Mouse (Mus musculus): ENCODE results near the gene Znrf1. TPM values are rescaled to one million over a fixed set of nuclear protein-coding genes. Genes with fewer than 3 reads are reported as not detected.
A peak's percentile ranks its signal among the peaks of the same experiment; 100 is the strongest.

The Znrf1 gene
- polyA plus RNA-seq, 1 experiment from 2014 or later: 31.1 TPM

DNA sequence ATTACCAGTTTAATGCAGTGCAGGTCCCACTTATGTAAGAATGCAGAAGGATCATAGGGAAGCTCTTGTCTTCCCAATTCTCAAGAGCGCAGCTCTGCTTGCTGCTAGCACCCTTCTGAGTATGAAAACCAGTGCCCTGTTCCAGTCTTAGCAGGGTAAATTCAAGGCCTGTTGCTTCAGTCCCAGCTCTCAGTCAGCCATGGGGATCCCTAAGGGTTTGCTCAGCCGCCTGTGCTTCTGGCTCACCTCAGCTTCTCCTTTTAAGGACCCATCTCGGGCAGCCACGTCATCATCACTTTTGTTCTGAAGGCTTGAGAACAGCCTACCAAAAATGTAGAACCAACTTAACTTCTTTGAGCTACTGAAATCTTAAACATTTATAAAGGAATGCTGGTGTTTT, 25.9 kb downstream of the Znrf1 start:
- WGBS: 85% methylated on average over 4 of the region's 4 CpGs
- Histone ChIP-seq H3K9ac (no peak overlapping the region), H3K9me3 (no peaks in the 10 kb centered on the region), H3K27me3 (replicated peaks) (no peaks in the 10 kb centered on the region), H3K4me3 (replicated peaks) (no peak overlapping the region), H3K4me2 (no peak overlapping the region), H3K4me1 (peaks cover 18% of the 10 kb centered on the region; the same call in 1 of the 2 replicates), H3K27ac (peak overlapping the region; percentile 26; the same call in 1 of the 2 replicates), H3K36me3 (no peaks in the 10 kb centered on the region)
- no peak for ATAC-seq (ENCODE audit: insufficient read depth, low FRiP score, low read depth)

DNA sequence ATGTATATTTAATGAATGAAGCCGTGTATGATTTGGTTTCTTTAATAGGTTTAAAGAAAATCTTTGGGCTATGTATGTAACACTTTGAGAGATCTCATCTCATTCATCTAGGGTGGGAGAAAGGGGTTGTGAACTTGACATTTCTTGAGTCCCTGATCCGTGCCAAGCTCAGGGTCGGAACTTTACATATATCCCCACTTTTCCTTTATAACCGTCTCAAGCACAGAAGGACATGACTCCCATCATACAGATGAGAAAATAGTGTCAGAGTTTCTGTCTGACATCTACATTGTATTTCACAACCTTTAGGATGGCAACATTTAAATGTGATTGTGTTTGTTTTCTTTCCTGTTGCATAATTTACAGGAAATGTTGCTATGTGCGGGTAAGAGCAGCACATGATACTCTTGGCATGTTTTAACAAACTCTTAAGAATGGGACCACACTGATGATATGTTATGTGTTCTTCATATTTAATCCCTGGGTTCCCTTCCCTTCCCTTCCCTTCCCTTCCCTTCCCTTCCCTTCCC, 26.4 kb downstream of the Znrf1 start:
- 86% methylated on average over 5 of the region's 5 CpGs for WGBS
- no peak overlapping the region for H3K27ac ChIP-seq
- peaks cover 18% of the 10 kb centered on the region; the same call in 1 of the 2 replicates for H3K4me1 ChIP-seq
- H3K9me3 ChIP-seq: no peaks in the 10 kb centered on the region
- H3K36me3 ChIP-seq: no peaks in the 10 kb centered on the region
- ATAC-seq (ENCODE audit: insufficient read depth, low FRiP score, low read depth): no peak
- no peaks in the 10 kb centered on the region for H3K27me3 ChIP-seq (replicated peaks)
- H3K4me2 ChIP-seq: no peak overlapping the region
- H3K9ac ChIP-seq: no peak overlapping the region
- no peak overlapping the region for H3K4me3 ChIP-seq (replicated peaks)

DNA sequence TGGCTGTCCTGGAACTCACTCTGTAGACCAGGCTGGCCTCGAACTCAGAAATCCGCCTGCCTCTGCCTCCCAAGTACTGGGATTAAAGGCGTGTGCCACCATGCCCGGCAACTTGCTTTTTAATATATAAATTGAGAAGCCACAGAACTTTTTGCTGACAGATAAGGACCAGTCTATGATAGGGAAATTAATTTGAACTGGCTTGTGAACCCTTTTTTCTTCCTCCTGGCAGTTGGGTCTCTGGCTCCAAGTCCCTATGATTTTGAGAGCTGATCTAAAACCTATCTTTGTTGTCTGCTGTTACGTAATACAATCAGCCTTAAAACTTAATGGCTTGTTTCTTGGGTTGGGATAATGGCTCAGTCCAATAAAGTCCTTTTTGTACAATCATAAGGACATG, 27.2 kb downstream of the Znrf1 start:
- WGBS: 89% methylated on average over 5 of the region's 5 CpGs
- Histone ChIP-seq H3K27me3 (replicated peaks) (no peaks in the 10 kb centered on the region), H3K27ac (no peak overlapping the region), H3K4me3 (replicated peaks) (no peak overlapping the region), H3K4me1 (peaks cover 21% of the 10 kb centered on the region; the same call in 1 of the 2 replicates), H3K4me2 (no peak overlapping the region), H3K9ac (no peak overlapping the region), H3K36me3 (no peaks in the 10 kb centered on the region), H3K9me3 (no peaks in the 10 kb centered on the region)
- no peak for ATAC-seq (ENCODE audit: insufficient read depth, low FRiP score, low read depth)

DNA sequence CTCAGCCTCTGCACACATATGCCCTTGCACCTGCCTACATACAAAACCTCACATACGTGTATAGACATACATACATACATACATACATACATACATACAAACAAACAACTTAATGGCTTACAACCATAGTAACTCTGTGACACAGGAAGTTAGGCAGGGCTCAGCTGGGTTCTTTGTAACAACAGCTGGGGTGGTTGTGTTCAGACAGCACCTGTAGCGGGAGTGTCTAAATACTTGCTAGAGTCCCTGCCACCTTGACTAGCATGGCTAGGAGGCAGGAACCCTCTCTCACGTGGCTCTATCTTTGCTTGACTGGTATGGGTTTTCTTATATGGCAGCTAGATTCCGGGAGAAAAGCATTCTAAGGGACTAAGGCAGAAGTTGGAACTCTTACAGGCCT, 27.8 kb downstream of the Znrf1 start:
- H3K9ac ChIP-seq: no peak overlapping the region
- H3K9me3 ChIP-seq: no peaks in the 10 kb centered on the region
- 86% methylated on average over 4 of the region's 4 CpGs for WGBS
- no peaks in the 10 kb centered on the region for H3K36me3 ChIP-seq
- peaks cover 19% of the 10 kb centered on the region; the same call in 1 of the 2 replicates for H3K4me1 ChIP-seq
- H3K27me3 ChIP-seq (replicated peaks): no peaks in the 10 kb centered on the region
- no peak overlapping the region for H3K27ac ChIP-seq
- H3K4me3 ChIP-seq (replicated peaks): no peak overlapping the region
- ATAC-seq (ENCODE audit: insufficient read depth, low FRiP score, low read depth): no peak
- no peak overlapping the region for H3K4me2 ChIP-seq

DNA sequence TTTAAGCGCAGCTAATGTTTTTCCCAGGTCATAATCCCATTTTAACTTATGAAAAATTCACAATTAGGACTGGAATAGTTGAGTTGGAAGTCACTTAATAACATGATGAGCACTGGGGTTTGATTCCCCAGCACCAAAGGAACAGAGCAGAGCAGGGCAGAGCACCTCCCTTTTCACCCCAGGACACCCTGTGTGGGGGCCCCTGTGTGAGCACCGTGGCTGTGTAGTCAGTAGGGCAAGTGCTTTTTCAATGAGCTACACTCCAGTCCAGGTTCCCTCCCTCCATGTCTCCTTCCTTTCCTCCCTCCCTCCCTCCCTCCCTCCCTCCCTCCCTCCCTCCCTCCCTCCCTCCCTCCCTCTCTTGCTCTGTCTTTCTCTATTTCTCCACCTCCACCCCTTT, 28.2 kb downstream of the Znrf1 start:
- H3K4me3 ChIP-seq (replicated peaks): no peak overlapping the region
- no peak overlapping the region for H3K4me2 ChIP-seq
- no peaks in the 10 kb centered on the region for H3K36me3 ChIP-seq
- peaks cover 15% of the 10 kb centered on the region; the same call in 1 of the 2 replicates for H3K4me1 ChIP-seq
- H3K9me3 ChIP-seq: no peaks in the 10 kb centered on the region
- ATAC-seq (ENCODE audit: insufficient read depth, low FRiP score, low read depth): no peak
- WGBS: 81% methylated on average over 2 of the region's 2 CpGs
- H3K27ac ChIP-seq: no peak overlapping the region
- H3K9ac ChIP-seq: no peak overlapping the region
- no peaks in the 10 kb centered on the region for H3K27me3 ChIP-seq (replicated peaks)

DNA sequence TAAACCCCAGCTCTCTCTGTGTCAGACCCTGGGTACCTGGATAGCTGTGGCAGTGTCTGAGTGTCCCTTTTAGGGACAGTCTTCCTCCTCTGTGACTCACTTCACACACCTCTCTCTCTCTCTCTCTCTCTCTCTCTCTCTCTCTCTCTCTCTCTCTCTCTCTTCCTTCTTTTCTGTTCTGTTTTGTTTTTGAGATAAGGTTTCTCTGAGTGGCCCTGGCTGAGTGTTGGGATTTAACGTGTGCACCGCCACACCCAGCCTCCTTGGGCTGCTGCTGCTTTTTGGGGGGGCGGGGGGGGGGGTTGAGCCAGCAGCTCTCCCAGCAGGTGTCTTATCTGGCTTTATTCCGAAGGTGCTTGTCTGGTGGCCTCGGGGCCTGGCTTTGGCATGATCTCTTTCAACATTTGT, 29.9 kb downstream of the Znrf1 start:
- Histone ChIP-seq H3K9me3 (no peaks in the 10 kb centered on the region), H3K27me3 (replicated peaks) (no peaks in the 10 kb centered on the region), H3K4me1 (peaks cover 15% of the 10 kb centered on the region; the same call in 1 of the 2 replicates), H3K27ac (peak overlapping the region; percentile 21; the same call in 1 of the 2 replicates), H3K36me3 (no peaks in the 10 kb centered on the region), H3K4me2 (no peak overlapping the region), H3K9ac (no peak overlapping the region), H3K4me3 (replicated peaks) (no peak overlapping the region)
- WGBS: 35% methylated on average over 5 of the region's 5 CpGs
- ATAC-seq (ENCODE audit: insufficient read depth, low FRiP score, low read depth): no peak

DNA sequence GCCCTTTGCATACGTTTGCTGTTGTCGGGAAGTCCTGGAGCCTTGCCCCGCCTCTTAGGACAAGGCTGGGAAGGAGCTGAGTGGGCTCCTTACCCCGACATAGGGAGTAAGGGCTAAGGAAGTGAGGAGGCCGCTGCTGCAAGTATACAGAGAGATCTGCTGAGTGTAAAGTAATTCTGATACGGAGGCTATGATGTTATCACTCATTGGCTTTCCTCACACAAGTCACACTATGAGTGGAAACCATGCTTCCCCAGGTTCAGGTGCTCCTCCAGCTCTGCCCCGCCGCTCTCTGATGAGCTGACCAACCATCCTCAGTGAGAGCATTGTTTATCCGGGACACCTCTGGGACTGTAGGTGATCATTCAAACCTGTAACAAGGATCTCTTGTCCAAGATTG, 30.4 kb downstream of the Znrf1 start:
- Histone ChIP-seq H3K36me3 (no peaks in the 10 kb centered on the region), H3K27me3 (replicated peaks) (no peaks in the 10 kb centered on the region), H3K4me3 (replicated peaks) (no peak overlapping the region), H3K9me3 (no peaks in the 10 kb centered on the region), H3K4me2 (no peak overlapping the region), H3K4me1 (peaks cover 15% of the 10 kb centered on the region; the same call in 1 of the 2 replicates), H3K9ac (no peak overlapping the region), H3K27ac (peak overlapping the region; percentile 21; the same call in 1 of the 2 replicates)
- no peak for ATAC-seq (ENCODE audit: insufficient read depth, low FRiP score, low read depth)
- WGBS: 49% methylated on average over 9 of the region's 9 CpGs

DNA sequence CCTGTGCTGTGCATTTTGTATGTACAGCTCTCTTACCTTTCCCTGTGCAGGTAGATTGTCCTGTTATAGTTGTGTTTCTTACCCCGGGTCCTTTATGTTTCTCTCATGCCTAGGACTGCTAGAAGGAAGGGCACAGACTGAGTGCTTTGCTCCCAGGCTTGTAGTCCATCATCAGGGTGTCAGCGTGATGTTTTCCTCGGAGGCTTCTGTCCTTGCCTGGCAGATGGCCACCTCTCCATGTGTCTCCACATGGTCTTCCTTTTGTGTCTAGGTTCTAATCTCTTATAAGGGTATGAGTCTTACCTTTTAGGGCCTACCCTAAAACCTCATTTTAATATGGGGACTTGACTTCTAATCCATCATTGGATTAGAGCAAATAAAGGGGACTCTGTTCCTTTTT, 31.7 kb downstream of the Znrf1 start:
- H3K9me3 ChIP-seq: no peaks in the 10 kb centered on the region
- H3K9ac ChIP-seq: no peak overlapping the region
- H3K36me3 ChIP-seq: no peaks in the 10 kb centered on the region
- no peak overlapping the region for H3K27ac ChIP-seq
- peaks cover 24% of the 10 kb centered on the region; the same call in 1 of the 2 replicates for H3K4me1 ChIP-seq
- H3K4me2 ChIP-seq: no peak overlapping the region
- ATAC-seq (ENCODE audit: insufficient read depth, low FRiP score, low read depth): no peak
- no peaks in the 10 kb centered on the region for H3K27me3 ChIP-seq (replicated peaks)
- 48% methylated on average over 3 of the region's 3 CpGs for WGBS
- no peak overlapping the region for H3K4me3 ChIP-seq (replicated peaks)

DNA sequence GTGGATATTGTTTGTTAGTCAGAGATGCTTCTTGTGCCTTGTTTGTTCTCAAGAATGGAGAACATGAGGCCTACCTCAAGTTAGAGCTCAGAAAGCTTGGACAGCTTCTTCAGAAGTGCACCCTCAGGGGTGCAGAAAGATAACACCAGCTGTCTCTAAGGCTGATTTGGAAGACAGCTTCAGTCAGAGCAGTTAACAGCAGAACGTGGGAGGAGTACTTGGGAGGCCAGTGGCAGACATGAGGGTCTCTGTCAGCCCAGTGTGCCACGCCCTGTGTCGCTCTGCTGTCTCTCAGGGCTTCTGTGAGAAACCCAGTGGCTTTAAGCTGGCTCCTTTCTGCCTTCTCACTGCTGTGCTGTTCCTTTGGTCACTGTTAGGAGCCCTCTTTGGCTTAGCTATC, 32.1 kb downstream of the Znrf1 start:
- WGBS: 58% methylated on average over 3 of the region's 3 CpGs

DNA sequence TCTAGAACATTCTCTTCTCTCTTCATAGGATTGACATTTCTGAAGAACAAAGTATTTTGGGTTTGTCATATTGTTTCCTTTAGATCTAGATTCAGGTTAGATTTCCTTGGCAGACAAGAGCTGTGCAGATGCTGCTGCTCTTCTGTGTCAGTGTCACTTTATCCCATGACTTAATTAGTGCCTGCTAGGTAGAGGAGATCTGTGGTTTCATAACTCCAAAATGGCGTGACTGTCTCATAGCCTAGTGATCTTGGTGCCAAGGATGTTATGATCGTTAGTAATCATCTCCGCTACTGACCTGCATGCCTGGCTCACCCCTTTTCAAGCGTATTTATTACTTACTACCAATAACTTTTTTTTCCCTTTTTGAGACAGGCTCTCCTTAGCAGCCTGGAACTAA, 34.0 kb downstream of the Znrf1 start:
- H3K36me3 ChIP-seq: no peaks in the 10 kb centered on the region
- no peaks in the 10 kb centered on the region for H3K9me3 ChIP-seq
- no peaks in the 10 kb centered on the region for H3K27me3 ChIP-seq (replicated peaks)
- H3K4me1 ChIP-seq: peaks cover 30% of the 10 kb centered on the region; the same call in 1 of the 2 replicates
- no peak overlapping the region for H3K27ac ChIP-seq
- H3K9ac ChIP-seq: no peak overlapping the region
- no peak overlapping the region for H3K4me2 ChIP-seq
- H3K4me3 ChIP-seq (replicated peaks): no peak overlapping the region
- ATAC-seq (ENCODE audit: insufficient read depth, low FRiP score, low read depth): no peak
- WGBS: 80% methylated on average over 4 of the region's 4 CpGs

More for the DNA sequence above, 32.1 kb downstream of the Znrf1 start:
- Histone ChIP-seq H3K4me1 (peaks cover 28% of the 10 kb centered on the region; the same call in 1 of the 2 replicates), H3K4me3 (replicated peaks) (no peak overlapping the region), H3K36me3 (no peaks in the 10 kb centered on the region), H3K27me3 (replicated peaks) (no peaks in the 10 kb centered on the region), H3K4me2 (no peak overlapping the region), H3K9me3 (no peaks in the 10 kb centered on the region), H3K27ac (no peak overlapping the region), H3K9ac (no peak overlapping the region)
- no peak for ATAC-seq (ENCODE audit: insufficient read depth, low FRiP score, low read depth)

DNA sequence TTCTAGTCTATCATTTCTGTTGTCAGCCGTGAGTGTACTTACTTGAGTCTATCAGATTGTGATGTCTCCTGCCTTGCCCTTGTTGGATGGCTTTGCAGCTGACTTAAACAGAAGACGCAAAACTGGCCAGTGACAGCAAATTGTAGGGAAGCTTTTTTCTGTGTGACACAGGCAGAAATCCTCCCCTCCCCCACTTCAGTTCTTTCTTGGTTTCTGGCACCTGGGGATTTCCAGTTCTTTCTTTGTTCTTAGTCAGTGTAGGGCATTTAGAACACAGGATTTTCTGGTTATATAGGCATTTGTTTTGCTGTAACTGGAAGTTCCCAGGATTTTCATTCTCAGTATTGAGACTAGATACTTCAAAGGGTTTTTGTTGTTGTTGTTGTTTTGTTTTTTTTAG, 34.5 kb downstream of the Znrf1 start:
- Histone ChIP-seq H3K27me3 (replicated peaks) (no peaks in the 10 kb centered on the region), H3K27ac (no peak overlapping the region), H3K4me3 (replicated peaks) (no peak overlapping the region), H3K4me1 (peaks cover 30% of the 10 kb centered on the region; the same call in 1 of the 2 replicates), H3K9me3 (no peaks in the 10 kb centered on the region), H3K36me3 (no peaks in the 10 kb centered on the region), H3K4me2 (no peak overlapping the region), H3K9ac (no peak overlapping the region)
- WGBS: 64% methylated on average over 2 of the region's 2 CpGs
- no peak for ATAC-seq (ENCODE audit: insufficient read depth, low FRiP score, low read depth)

DNA sequence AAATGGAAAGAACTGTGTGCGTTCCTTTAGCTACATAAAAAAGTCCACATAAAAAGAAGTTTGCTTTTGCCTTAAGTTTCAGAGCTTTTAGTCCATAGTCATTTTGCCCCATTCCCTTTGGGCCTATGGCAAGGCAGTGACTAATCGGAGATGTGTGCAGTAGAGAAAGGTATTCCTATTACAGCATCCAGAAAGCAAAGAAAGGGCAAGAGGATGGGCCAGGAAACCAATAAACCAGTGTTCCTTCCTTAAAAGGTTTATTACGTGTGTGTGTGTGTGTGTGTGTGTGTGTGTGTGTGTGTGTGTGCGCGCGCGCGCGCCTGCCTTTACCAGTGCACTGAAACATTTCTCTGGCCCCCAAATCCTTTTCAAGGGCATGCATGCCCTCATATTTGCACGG, 35.8 kb downstream of the Znrf1 start:
- no peak overlapping the region for H3K4me3 ChIP-seq (replicated peaks)
- H3K9me3 ChIP-seq: no peaks in the 10 kb centered on the region
- no peak overlapping the region for H3K27ac ChIP-seq
- peaks cover 22% of the 10 kb centered on the region; the same call in 1 of the 2 replicates for H3K4me1 ChIP-seq
- 84% methylated on average over 10 of the region's 10 CpGs for WGBS
- H3K27me3 ChIP-seq (replicated peaks): no peaks in the 10 kb centered on the region
- no peaks in the 10 kb centered on the region for H3K36me3 ChIP-seq
- no peak for ATAC-seq (ENCODE audit: insufficient read depth, low FRiP score, low read depth)
- no peak overlapping the region for H3K9ac ChIP-seq
- H3K4me2 ChIP-seq: no peak overlapping the region

DNA sequence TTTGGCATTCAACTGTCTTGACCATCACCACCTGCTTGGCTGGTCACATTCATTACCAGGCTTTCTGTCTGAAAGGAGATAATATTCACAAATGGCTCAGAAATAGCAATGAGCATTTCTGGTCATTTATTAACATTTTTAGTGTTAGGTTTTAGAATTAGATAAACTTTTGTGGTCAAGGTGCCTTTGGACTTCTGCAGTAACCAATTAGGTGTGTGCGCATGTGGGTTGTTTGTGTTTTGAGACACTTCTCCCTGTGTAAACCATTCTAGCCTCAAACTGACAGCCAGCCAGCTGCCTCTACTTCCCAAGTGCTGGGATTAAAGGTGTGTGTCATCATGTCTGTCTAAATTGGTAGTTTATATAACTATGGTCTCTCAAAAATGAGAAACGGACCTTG, 36.5 kb downstream of the Znrf1 start:
- no peaks in the 10 kb centered on the region for H3K9me3 ChIP-seq
- H3K4me3 ChIP-seq (replicated peaks): no peak overlapping the region
- H3K27me3 ChIP-seq (replicated peaks): no peaks in the 10 kb centered on the region
- WGBS: 68% methylated on average over 2 of the region's 2 CpGs
- peaks cover 21% of the 10 kb centered on the region; the same call in 1 of the 2 replicates for H3K4me1 ChIP-seq
- H3K4me2 ChIP-seq: no peak overlapping the region
- ATAC-seq (ENCODE audit: insufficient read depth, low FRiP score, low read depth): no peak
- no peak overlapping the region for H3K9ac ChIP-seq
- no peaks in the 10 kb centered on the region for H3K36me3 ChIP-seq
- no peak overlapping the region for H3K27ac ChIP-seq
